Mouse (Mus musculus) cerebellum, adult 2 months (tissue): ENCODE results near the gene Gm13695.

Experiments used
- CTCF ChIP-seq: fragments of 200-500 bp; IDR thresholded peaks from 2 replicates; pipeline ENCODE4 v1.5.1; 2011; ENCODE audit warnings: low read depth, mild to moderate bottlenecking, control low read depth, low read length, moderate library complexity, borderline replicate concordance; ENCODE audit not compliant: insufficient read depth
- POLR2A ChIP-seq: fragments of 200-500 bp; IDR thresholded peaks from 2 replicates; pipeline ENCODE4 v1.6.1; 2011; ENCODE audit warnings: low read length, control low read depth, borderline replicate concordance; ENCODE audit not compliant: insufficient read depth

- TF ChIP-seq POLR2A (no peak), CTCF (no peak)
Measured at GRCm38 (mm10) chr2:84014572-84014971, 47.5 kb downstream of the Gm13695 start.
